Mouse (Mus musculus): ENCODE data around the gene Cttnbp2.

GRCm38 (mm10) chr6:18513611-18514473, 801 bp downstream of the Cttnbp2 start:
- TF ChIP-seq TCF12 (IDR thresholded peaks at IDR 0.05; ENCODE audit: insufficient read depth, poor library complexity, severe bottlenecking) (no peak), POLR2A (IDR thresholded peaks at IDR 0.05; ENCODE audit: insufficient read length, low read depth) (no peak), E2F4 (IDR thresholded peaks at IDR 0.05; ENCODE audit: insufficient read depth) (no peak), POLR2AphosphoS2 (IDR thresholded peaks at IDR 0.05; ENCODE audit: insufficient read length, low read depth) (no peak), MYOD1 (IDR thresholded peaks at IDR 0.05; ENCODE audit: control insufficient read depth in 1 of 3, insufficient read length in 2 of 3, low read depth in 2 of 3) (no peak), MAX (IDR thresholded peaks at IDR 0.05; ENCODE audit: low read depth) (no peak), CEBPB (IDR thresholded peaks at IDR 0.05; ENCODE audit: insufficient read depth, poor library complexity, severe bottlenecking) (no peak)

All from myocyte (in vitro differentiated cells).